Mouse (Mus musculus): ENCODE results near the gene 1700123O20Rik. TPM values are rescaled to one million over a fixed set of nuclear protein-coding genes. Genes with fewer than 3 reads are reported as not detected.

Gene 1700123O20Rik
- 10 to 100 TPM; 22.9 to 25.8 TPM for total RNA-seq (2021)
- long read RNA-seq, experiment 1, transcript 1700123O20Rik-201 (2 exons, 1,843 nt): major isoform, 65 of 67 reads
- long read RNA-seq, experiment 1, partial matches to known transcripts: 0 of 67 reads
- long read RNA-seq, experiment 1, other reads (novel, unspliced or antisense): 1 of 67 reads
- long read RNA-seq, experiment 2, transcript 1700123O20Rik-201 (2 exons, 1,843 nt): major isoform, 40 of 42 reads
- long read RNA-seq, experiment 2, partial matches to known transcripts: 0 of 42 reads
- long read RNA-seq, experiment 2, other reads (novel, unspliced or antisense): 1 of 42 reads

DNA sequence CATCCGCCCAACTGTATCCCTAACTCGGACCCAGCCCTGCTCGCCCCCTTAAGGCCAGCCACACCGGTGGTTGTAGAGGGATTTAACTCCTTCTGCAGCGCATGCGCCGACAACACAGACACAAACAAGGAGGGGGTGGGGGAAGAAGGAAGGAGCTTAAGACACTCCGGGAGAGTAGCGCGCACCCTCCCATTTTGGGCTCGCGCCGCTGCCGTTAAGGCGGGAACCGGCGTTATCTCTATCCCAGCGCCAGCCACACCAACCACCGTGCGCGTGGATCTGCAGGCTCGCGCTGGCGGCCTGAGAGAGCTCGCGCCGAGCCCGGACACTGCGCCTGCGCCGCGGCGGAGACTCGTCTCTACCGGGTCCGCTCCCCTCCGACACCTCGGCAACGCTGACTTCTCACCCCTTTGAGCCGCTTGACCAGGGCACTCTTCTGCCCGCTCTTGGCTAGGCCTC lies at the start of gene 1700123O20Rik:
TSS of gene 1700123O20Rik (plus strand) at position 154 of the 459 bp plus-strand sequence.
- DNase-seq (ENCODE audit: low spot score in 2 of 2): peak in 1 of 2 experiments; percentile 67

DNA sequence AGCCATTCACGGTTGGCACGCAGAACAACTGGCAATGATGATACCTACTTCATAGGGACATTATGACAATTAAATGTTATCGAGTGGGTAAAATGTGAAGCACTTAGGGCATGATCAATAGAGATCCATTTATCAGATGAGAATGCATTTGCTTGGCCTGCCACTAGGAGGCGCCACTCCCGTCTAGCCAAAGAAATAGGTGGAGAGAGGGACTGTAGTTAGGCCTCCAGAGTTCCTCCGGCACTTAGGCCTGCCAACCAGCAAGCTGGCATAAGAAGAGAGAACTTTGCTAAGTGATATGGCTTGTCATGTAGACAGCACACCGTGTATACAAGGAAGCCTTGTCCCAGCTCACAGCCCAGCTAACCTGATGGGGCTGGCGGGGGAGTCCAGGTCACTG lies 49.1 kb upstream of the 1700123O20Rik start:
- DNase-seq (ENCODE audit: low spot score in 2 of 2): peak in 1 of 2 experiments; percentile 56

DNA sequence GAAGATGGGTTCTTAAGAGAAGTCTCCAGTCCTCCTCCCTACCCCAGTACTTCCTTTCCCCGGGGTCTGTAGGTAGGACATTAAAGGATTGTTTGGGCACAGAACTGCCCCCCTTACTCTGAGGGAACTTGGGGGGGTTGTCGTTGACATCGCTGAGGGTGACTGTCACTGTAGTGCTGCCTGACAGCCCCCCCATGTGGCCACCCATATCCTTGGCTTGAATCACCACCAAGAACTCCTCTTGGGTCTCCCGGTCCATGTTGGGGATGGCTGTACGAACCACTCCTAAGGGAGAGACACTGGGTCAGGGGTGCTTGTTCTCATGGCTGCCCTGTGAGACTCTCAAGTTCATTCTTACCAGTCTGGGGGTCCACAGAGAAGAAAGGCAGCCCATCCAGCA lies 47.8 kb upstream of the 1700123O20Rik start:
- no peak for DNase-seq (ENCODE audit: low spot score in 2 of 2)

DNA sequence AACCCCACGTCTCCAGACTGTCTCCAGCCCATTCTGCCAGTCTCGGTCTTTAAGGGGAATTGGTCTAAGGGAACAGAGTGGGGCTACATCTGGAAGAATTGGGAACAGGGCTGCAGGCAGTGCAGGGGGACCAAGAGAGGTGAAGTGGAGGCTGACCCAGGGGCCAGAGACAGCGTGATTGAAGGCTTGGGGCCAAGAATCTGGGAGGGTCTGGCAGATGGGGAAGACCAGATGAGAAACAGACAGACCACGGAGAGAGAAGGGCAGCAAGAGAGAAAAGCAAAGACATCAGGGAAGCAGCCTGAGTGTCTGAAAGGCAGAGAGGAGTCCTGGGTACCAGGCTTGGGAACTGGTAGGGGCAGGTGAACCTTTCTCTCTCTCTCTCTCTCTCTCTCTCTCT lies 45.9 kb upstream of the 1700123O20Rik start:
- DNase-seq (ENCODE audit: low spot score in 2 of 2): no peak

DNA sequence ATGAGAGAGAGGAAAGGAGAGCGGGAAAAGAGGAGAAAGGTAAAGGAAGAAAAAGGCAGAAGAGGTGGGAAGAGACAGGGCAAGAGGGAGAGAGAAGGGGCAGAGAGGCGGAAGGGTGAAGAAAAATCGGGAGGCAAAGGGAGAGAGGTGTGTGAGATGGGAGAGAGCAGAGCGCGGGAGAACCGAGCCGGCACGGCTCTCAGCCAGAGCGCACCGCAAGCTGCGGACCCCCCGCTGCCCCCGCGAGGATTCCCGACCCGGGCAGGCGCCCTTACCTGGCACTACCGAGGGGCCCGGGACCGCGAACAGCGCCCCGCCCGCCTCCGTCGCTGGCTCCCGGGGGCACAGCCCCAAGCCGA lies 45.1 kb upstream of the 1700123O20Rik start, which contains the start of gene Gm17606:
TSS of gene Gm17606 (plus strand) at position 7 of the 359 bp plus-strand sequence.
- no peak for DNase-seq (ENCODE audit: low spot score in 2 of 2)

DNA sequence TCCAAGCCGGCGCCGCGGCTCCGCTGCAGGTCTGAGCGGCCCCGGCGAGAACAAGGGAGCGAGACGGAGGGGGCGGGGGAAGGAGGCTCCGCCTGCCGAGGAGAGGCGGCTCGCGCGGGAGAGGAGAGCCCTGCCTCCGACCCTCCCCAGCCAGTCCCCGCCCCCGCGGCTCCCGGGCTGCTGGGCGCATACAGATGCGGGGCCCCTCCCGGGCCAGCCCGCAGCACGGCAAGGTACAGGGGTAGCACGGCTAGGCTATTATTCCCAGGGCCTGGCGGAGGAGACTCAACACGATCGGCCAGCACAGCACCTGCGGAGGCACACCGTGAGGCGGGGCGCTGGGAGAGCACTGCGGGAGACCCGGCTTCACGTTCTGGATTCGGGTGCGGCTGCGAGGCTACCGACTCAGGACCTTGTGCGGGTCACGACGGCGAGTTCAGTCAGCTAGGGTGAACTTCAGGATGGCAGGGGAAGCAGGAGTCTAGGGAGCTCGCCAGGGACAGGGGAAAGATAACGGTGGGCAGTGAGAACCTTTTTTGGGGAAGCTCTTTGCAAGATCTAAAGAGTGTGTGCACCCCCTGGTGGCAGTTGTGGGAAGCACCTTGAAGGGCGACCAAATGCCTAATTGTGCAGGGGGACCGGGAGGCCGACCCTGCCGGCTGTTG lies 44.6 kb upstream of the 1700123O20Rik start, which contains the start of gene Cdh24:
TSS of gene Cdh24 (minus strand) at position 60 of the 665 bp plus-strand sequence.
- peak; percentile 91 to 92 for DNase-seq (ENCODE audit: low spot score in 2 of 2)

DNA sequence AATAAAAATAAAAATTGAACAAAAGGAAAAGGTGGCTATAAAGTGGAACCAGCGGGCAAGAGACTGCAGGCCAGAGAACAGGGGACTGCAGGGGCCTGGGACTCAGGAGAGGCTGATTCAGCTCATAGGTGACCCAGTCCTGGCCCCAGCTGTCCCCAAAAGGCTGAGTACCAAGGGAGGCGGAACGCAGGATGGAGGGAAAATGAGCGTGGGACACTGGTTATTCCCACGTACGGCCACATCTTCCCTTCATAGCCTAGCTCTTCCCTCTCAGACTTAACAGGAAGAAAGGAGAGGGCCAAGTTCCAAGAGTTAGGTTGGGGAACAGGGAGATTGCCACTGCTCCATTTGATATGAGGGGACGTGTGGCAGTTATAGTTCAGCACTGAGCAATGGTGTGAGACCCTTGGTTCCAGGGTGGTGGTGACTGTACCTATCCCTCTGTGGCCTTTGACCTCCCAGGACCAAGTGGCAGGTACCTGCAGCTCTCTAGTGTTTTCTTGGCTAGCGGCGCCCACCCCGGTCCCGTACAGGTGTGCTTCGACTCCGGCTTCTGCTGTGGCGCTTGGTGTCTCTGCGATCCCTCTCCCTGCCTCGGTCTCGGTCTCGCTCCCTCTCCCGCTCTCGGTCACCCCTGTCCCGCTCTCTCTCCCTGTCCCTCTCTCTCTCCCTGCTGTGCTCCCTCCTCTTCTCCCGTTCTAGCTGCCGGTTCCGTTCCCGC lies 43.6 kb upstream of the 1700123O20Rik start:
- DNase-seq (ENCODE audit: low spot score in 2 of 2): no peak

DNA sequence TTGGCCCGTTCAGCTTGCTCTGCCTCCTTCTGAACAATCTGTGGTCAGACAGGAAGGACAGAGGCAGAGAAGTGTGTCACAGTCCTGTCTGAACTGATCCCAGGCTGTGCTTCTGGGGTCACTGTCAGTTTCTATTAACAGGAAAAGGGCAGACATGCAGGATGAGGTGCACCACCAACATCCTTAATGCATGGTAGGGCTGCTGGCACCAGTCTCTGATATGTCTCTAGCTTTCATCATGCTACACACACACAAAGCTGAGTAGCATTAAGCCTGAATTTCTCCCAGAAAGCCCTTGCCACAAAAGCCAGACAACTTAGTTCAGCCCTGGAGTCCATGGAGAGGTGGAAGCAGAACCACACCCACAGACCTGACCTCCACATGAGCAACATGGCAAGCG lies 43.0 kb upstream of the 1700123O20Rik start:
- DNase-seq (ENCODE audit: low spot score in 2 of 2): no peak

DNA sequence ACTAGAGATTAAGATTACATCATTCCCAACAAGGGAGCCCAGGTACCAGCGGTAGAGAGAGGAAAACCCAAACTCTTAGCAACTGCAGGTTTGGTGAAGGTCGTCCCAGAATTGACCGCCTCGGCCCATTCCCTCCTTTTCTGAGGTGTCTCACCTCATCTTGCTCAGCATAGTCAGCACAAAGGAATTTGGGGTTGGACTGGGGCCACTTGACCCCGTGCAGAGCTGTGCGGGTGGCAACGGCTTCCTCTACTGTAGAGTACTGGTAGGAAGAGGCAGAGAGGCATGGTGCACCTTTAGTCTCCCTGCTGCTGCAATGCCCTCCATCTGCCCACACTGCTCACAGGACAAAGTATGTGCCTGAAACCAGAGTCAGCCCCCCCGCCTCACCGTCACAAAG lies 41.7 kb upstream of the 1700123O20Rik start:
- DNase-seq (ENCODE audit: low spot score in 2 of 2): no peak

DNA sequence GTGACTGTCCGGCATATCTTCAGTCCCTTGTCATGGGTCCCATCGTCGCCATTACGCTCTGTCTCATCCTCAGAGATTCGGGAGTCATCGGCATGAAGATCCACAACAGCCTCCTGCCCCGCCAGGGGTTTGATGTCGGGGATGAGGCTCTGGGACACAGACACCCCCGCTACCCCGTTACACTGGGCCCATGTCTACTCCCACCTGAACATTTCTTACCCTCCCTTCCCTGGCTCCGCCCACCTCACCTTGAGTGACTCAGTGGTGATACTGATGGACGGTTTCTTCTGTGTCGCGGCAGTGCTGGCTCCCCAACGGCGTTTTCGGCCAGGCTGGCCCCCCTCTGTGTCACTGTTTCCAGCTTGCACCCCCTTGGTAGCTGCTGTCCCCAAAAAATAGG lies 39.6 kb upstream of the 1700123O20Rik start:
- no peak for DNase-seq (ENCODE audit: low spot score in 2 of 2)

DNA sequence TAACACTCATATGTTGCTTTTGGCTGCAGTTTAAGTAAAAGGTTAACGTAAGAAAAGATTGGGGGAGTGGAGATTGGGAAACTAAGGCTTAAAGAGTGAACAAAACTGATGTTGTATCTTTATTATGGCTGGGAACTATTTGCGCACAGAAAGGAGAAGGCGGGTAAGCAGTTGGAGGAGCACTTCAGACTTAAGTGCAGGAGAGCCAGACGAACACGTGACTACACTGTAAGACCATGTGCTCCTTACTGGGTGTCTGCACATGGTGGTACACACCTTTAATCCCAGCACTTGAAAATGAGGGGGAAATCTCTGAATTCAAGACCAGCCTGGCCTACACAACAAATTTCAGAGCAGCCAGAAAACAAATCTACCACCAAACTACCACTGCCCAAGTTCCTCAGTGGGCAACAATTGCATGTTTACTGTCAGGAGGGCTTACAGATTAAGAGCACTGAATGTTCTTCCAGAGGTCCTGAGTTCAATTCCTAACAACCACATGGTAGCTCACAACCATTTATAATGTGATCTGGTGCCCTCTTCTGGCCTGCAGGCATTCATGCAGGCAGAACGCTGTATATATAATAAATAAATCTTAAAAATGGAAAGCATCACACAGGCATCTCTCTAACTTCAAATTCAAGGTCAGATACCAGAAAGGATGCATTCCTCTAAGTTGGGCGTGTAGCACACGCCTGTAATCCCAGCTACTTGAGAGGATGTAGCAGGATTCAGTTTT lies 38.9 kb upstream of the 1700123O20Rik start:
- DNase-seq (ENCODE audit: low spot score in 2 of 2): no peak

DNA sequence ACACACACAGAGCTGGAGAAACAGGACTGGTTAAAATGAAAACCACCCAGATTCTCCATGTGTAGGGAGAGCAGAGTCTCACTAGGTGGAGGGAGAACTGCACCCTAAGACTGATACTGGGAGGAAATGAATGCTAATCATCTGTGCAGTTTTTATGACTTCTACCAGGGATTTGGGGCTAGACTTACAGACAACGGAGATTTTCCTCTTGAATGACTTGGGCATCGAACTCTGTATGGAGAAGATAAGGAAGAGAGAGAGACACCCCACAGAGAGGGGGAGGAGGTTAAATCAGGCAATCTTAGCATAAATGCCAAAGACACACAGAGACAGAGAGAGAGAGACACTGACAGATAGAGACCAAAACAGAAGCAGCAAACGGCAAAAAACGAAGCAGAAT lies 38.1 kb upstream of the 1700123O20Rik start:
- DNase-seq (ENCODE audit: low spot score in 2 of 2): no peak

DNA sequence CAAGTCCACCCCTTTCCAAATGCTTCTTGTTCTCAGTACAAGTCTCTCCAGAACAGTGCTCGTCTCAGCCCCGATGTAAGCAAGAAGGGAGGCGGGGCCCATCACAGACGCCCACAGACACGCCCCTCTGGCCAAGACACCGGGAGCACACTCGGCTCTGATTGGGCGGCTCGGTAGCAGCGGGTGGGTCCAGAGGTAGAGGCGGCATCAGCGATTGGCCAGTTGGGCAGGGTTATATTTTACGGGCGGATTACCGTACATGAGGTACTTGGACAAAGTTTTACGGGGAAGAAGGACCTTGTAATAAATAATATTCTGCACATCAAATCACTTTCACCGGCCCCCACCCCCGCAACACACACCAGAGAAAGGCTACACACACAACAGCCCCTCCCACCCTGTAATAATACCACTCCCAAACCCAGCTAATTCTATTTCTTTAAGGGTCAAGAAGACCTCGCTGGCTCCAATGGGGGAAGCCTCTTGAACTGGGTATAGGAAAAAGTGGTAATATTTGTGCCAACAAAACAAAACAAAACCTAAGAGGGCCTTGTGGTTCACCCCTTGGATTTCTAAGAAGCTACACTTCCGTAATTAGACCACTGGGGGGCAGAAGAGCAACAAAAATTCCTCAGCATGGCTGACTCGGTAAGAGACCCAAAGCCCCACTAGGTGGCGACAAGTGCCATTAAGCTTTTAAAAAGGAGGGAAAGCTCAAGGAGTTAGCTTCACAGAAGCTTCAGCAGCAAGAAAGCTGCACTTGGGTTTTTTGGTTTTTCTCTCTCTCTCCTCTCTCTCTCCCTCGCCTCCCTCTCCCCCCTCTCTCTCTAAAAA lies 35.2 kb upstream of the 1700123O20Rik start:
- peak; percentile 81 to 88 for DNase-seq (ENCODE audit: low spot score in 2 of 2)

DNA sequence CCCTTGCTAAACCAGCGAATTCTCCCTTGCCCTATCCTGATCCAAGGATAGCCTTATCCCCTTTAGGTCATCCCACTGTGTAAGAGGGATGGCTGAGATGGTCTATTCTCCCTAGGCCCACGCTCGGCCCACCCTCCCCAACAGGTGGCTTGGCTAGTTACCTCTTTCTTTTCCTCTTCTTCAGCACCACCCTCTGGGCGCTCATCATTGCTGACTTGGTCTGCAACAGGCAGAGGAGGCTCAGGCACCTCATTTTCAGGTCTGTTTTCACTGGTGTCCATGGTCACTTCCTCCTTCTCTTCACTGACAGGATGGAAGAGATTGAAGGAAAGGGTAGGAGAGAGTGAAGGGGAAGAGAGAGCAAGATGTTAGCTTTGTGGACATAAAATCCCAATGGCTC lies 34.5 kb upstream of the 1700123O20Rik start:
- no peak for DNase-seq (ENCODE audit: low spot score in 2 of 2)

DNA sequence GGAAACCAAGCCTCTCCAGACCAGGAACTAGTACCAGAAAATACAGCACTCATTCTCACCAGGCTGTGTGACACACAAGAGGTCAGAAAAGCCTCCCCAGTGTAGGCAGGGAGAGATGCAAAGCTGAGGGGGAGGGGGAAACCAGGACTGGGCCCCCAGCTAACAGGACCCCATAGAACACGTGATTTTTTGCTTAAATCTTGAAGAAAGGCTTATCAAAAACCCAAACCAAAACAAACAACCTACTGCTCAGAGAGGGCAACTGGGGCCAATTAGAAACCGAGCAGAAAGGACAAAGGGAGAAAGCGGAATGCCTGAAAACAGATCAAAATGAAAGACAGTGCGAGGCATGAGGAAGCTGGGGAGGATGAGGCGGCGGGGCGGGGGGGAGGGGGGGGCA lies 33.2 kb upstream of the 1700123O20Rik start:
- no peak for DNase-seq (ENCODE audit: low spot score in 2 of 2)

DNA sequence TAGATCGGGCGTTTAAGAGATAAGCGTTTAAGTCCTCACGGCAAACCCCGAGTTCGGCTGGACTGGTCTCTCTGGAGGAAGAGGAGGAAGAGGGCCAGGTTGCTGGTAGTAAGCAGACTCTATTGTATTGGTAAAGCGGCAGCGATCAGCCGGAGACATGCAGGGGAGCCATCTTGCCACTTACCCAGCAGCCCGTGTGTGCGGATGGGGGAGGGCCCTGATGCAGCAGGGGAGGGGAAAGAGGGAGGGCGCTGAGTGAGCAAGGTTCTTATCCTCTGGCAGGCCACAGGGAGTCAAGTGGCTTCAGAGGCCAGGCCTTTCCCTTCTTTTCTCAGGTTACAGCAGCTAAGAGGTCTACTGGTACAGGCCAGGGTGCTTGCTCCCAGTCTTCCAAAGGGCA lies 32.5 kb upstream of the 1700123O20Rik start:
- DNase-seq (ENCODE audit: low spot score in 2 of 2): peak; percentile 77 to 85

DNA sequence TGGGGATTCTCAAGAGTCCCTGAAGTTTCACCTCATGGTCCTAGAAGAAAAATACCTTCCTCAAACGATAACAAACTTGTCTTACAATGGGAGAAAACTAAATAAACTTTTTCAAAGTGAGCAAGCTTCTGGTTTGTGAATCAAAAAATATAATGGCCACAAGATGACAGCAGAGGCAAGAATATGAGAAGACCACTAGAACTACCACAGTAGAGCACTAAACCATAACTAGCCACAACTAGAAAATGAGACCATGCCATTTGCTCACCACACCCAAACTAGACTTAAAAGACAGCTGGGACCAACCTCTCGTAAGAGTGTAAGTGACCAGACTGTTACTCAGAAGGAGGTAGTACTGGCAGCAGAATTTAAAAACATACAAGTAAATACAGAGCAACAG lies 26.0 kb upstream of the 1700123O20Rik start:
- no peak for DNase-seq (ENCODE audit: low spot score in 2 of 2)

DNA sequence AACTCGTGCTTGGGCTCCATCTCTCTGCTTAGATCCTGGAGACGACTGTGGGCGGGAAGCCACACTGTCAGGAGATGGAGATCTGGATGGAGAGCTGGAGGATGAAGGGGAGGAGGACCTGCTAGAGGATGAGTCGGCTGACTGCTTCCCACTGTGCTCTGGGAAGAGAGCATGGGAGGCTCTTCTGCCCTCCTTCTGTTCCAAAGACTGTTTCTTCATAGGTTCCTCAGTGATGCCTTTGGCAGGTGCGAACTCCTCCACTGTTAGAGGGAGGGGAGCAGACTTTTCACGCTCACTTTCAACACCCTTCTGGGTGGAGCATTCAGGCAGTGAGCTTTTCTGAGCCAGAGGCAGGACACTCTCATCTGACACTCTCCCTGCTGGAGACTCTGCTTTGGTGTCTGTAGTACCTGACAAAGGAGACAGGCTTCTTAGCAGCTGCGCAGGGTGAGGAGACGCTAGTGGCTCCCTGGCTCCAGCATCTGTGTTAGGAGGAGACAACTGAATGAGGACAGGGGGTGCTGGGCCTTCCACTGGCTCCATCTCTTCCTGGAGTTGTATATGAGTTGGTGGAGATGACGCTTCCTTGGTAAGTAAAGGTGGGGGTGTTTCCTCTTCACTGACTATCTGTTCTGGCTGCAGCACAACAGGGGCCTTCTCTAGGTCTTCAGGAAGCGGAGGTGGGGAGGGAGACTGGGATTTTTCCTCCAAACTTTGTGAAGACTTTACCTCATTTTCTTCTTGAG lies 21.4 kb upstream of the 1700123O20Rik start:
- DNase-seq (ENCODE audit: low spot score in 2 of 2): peak; percentile 59 to 77

DNA sequence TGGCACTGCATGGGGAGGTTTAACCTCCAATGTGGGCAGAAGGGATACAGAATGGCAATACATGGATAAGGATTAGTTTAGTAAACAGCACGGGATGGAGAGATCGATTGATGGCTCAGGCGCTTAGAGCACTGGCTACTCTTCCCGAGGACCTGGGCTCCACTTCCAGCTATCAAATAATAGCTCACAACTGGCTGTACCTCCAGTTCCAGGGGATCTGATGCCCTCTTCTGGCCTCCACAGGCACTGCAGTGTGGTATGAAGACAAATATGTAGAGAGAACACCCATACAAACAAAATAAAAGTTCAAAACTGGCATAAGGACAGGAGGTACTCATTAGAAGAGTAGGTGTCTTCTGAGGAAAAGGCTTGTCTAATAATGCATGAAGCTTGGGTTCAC lies 16.6 kb upstream of the 1700123O20Rik start:
- DNase-seq (ENCODE audit: low spot score in 2 of 2): peak; percentile 49 to 63

DNA sequence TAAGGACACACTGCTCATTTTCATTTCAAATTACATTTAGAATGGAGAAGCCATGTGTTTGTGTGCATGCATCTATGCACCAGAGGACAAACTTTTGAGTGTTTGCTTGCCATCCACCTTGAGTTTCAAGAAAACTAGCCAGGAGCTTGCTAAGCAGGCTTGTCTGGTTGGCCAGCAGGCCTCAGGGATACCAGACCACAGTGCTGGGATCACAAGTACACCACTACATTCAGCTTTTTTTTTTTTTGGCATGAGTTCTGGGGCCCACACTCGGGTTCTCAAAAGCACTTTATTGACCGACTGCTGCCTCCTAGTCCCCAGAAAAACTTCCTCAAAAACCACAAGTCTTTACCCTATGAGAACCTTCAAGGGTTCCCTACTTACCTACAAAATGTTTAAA lies 11.7 kb upstream of the 1700123O20Rik start:
- no peak for DNase-seq (ENCODE audit: low spot score in 2 of 2)
